Mouse (Mus musculus): ENCODE measurements around the gene Kcnn3.

DNA sequence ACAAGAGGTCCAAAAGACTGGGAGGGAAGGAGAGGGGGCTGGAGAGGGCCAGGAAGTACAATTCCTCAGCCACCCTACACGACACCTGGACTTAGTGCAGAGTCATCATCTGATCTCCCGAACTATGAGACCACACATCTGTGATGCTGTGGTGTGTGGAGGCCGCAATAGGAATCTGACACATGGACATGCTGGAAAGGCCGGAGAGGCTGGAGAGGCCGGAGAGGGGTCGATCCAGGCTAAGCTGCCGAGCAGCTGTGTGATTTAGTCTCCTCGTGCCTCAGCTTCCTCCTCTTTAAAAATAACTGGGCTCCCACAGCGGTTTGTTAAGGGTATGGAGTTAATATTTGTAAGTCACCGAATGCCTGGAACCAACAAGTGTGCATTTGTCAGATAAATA is 73.6 kb downstream of the Kcnn3 start:
- TF ChIP-seq FLI1 (IDR thresholded peaks at IDR 0.05; ENCODE audit: low read length) (no peak), GATA1 (IDR thresholded peaks at IDR 0.05; ENCODE audit: borderline replicate concordance, low read length) (no peak)

Data from megakaryocyte, embryonic 14.5 days (primary cell).